Mouse (Mus musculus) liver, embryonic 14.5 days (tissue): ENCODE measurements around the gene Rbm34. TPM values are rescaled to one million over a fixed set of nuclear protein-coding genes. Genes with fewer than 3 reads are reported as not detected.

Experiments used
- ATAC-seq: fragments of 200-750 bp; cut with Nextera tagmentation; 2 replicates; pipeline ENCODE4 v1.8.0; 2017; ENCODE audit warnings: moderate number of reproducible peaks, mild to moderate bottlenecking, moderate library complexity; ENCODE audit not compliant: insufficient read depth
- DNase-seq, 3 experiments: peaks; one replicate each; pipeline ENCODE4 v3.0.0-alpha.2; 2012 to 2013; ENCODE audit warnings: low read depth in 3 of 3, low spot score in 3 of 3
- H3K27ac ChIP-seq: fragments of 300-500 bp; sonication (generic); 2 replicates; pipeline ENCODE4 v1.5.1; 2014; ENCODE audit warnings: moderate library complexity, mild to moderate bottlenecking, control low read depth, inconsistent platforms
- H3K27me3 ChIP-seq: fragments of 300-500 bp; sonication (generic); 2 replicates; pipeline ENCODE4 v1.6.1; 2014; ENCODE audit warnings: mild to moderate bottlenecking, low read length, moderate library complexity; ENCODE audit not compliant: control insufficient read depth, insufficient read depth
- H3K36me3 ChIP-seq: fragments of 300-500 bp; sonication (generic); replicated peaks from 2 replicates; pipeline ENCODE4 v1.6.1; 2014; ENCODE audit warnings: low read depth; ENCODE audit not compliant: control insufficient read depth, insufficient read depth
- H3K4me1 ChIP-seq, 2 experiments: fragments of 200-500 bp in 1 of 2; fragments of 300-500 bp in 1 of 2; sonication (generic) in 1 of 2; replicated peaks; 2 replicates each; pipeline ENCODE4 v1.6.1; 2012 to 2014; ENCODE audit warnings: antibody characterized with exemption in 1 of 2, inconsistent platforms in 1 of 2, low read length in 1 of 2; ENCODE audit not compliant: control insufficient read depth in 2 of 2, insufficient read depth in 2 of 2
- H3K4me2 ChIP-seq: fragments of 300-500 bp; sonication (generic); 2 replicates; pipeline ENCODE4 v1.6.1; 2014; ENCODE audit warnings: low read depth, mild to moderate bottlenecking, control low read depth, moderate library complexity
- H3K4me3 ChIP-seq, 2 experiments: fragments of 200-500 bp in 1 of 2; fragments of 300-500 bp in 1 of 2; sonication (generic) in 1 of 2; 2 replicates each; pipeline ENCODE4 v1.5.1; 2012 to 2014; ENCODE audit warnings: low read depth in 2 of 2, low read length in 2 of 2, mild to moderate bottlenecking in 2 of 2, control low read depth in 1 of 2, inconsistent platforms in 1 of 2, moderate library complexity in 1 of 2; ENCODE audit not compliant: insufficient read depth in 1 of 2
- H3K9ac ChIP-seq: fragments of 300-500 bp; sonication (generic); replicated peaks from 2 replicates; pipeline ENCODE4 v1.6.1; 2014; ENCODE audit warnings: mild to moderate bottlenecking, control low read depth, moderate library complexity
- H3K9me3 ChIP-seq: fragments of 300-500 bp; sonication (generic); 2 replicates; pipeline ENCODE4 v1.6.1; 2016; ENCODE audit warnings: low read length, mixed read lengths; ENCODE audit not compliant: control insufficient read depth
- CTCF ChIP-seq: IDR thresholded peaks from 2 replicates; pipeline ENCODE4 v1.5.1; 2016; ENCODE audit warnings: antibody characterized with exemption, low read depth, control low read depth
- EP300 ChIP-seq: IDR thresholded peaks from 2 replicates; pipeline ENCODE4 v1.6.1; 2016; ENCODE audit warnings: antibody characterized with exemption, low read depth
- WGBS: fragments of 180-500 bp; shearing (Covaris S2); extraction: QIAGEN DNeasy Blood & Tissue Kit; methylation state at CpG from one replicate; pipeline ENCODE4 v1.1.7; 2014; ENCODE audit not compliant: insufficient replicate concordance; 5-methylcytosine and 5-hydroxymethylcytosine counted together
- polyA plus RNA-seq, 2 experiments: library from polyadenylated mRNA; depleted of rRNA in 1 of 2; stranded (reverse) in 1 of 2; unstranded in 1 of 2; fragments of >200 nt; fragmentation: Nextera tagmentation in 1 of 2; extraction: Ambion mirVana in 1 of 2; gene quantifications; 2 replicates each; pipeline versions ENCODE4 v1.2.1 to v1.2.3; 2012 to 2014

Rbm34 gene
- polyA plus RNA-seq (2012; rRNA removed): 2.1 and 5.2 TPM in 2 replicates
- 9.6 and 11.2 TPM in 2 replicates for polyA plus RNA-seq (2014; fragmentation: Nextera tagmentation; extraction: Ambion mirVana)

DNA sequence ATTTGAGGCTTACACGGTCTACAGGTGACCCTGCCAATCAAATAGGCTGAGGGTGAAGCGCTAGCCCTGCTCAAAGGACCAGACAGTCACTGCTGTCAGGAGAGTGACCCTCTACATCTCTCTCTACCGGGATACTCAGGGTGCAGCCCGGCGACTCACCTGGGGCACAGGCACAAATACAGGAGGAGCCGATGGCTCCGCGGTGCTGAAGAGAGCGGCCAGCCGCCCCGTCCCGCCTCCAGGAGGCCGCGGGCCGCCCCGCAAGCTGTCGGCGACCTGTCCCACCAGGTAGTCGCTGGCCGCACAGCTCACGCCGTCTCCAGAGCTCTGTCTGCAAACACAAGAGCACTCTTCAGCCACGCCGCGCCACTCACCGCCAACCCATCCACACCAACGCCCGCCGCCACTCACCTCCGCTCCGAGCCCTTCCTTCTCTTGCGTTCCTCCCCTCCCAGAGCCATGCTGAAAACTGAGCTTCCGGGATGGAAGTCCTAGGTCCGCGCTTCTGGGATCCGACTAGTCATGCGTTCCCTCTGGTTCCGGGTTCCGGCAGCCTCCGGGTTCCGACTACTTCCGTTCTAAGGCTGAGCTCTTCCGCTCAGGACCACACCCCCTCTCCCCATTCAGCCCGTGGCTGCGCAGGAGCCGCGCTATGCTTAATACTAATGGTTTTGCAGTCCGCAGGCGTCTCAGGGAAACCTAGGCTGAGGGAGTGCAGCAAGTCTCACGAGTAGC is at the start of gene Rbm34:
Gene Rbm34 (minus strand): TSS at position 493 of the 735 bp plus-strand sequence.
- Histone ChIP-seq H3K9ac (peak within 1 kb of the TSS; percentile 66), H3K27ac (no peak within 1 kb of the TSS), H3K36me3 (peaks cover 3% of the 10 kb centered on the region; the same call in 1 of the 2 replicates), H3K4me2 (peak within 1 kb of the TSS; percentile 67), H3K9me3 (no peaks in the 10 kb centered on the region), H3K27me3 (no peaks in the 10 kb centered on the region), H3K4me3 (peak within 1 kb of the TSS; percentile 68 to 94), H3K4me1 (peaks cover 3 to 20% of the 10 kb centered on the region in 2 experiments)
- DNase-seq (peak; percentile 89 to 93 (median 91)), ATAC-seq (peak; percentile 97)
- WGBS: under 1% methylated on average over 50 of the region's 50 CpGs
- TF ChIP-seq EP300 (peak; percentile 42; the same call in 1 of the 2 replicates), CTCF (no peak)

DNA sequence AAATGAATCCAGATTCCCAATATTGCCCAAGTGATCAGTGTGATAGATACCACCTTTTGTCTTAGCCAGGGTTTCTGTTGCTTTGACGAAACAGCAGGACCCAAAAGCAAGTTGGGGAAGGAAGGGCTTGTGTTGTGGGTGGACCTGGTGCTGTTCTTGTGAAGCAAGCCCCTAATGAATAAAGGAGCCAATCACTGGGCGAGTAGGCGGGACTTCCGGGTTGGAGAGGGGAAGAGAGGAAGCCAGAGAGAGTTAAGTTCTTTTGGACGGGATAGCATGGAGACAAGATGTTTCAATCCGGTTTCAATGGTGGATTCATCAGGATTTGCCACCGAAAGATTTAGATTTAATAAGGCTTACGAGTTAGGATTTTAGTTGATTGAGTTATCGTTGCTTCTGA is 40.8 kb upstream of the Rbm34 start:
- TF ChIP-seq EP300 (no peak), CTCF (no peak)
- DNase-seq (no peak), ATAC-seq (no peak)
- no peak overlapping the region for H3K4me2 ChIP-seq
- no peaks in the 10 kb centered on the region for H3K36me3 ChIP-seq
- H3K9me3 ChIP-seq: no peaks in the 10 kb centered on the region
- H3K9ac ChIP-seq: no peak overlapping the region
- WGBS: 43% methylated on average over 9 of the region's 9 CpGs
- no peaks in the 10 kb centered on the region for H3K27me3 ChIP-seq
- H3K4me3 ChIP-seq: no peak overlapping the region
- no peaks in the 10 kb centered on the region for H3K4me1 ChIP-seq
- H3K27ac ChIP-seq: no peak overlapping the region

- H3K9ac ChIP-seq: no peak overlapping the region
- no peak overlapping the region for H3K4me3 ChIP-seq
- ATAC-seq: no peak
- WGBS: 61% methylated on average over 1 of the region's 1 CpGs
- TF ChIP-seq CTCF (no peak), EP300 (no peak)
- H3K27ac ChIP-seq: no peak overlapping the region
- no peaks in the 10 kb centered on the region for H3K9me3 ChIP-seq
- H3K4me1 ChIP-seq: no peaks in the 10 kb centered on the region
- H3K36me3 ChIP-seq: no peaks in the 10 kb centered on the region
- DNase-seq: no peak
- H3K4me2 ChIP-seq: no peak overlapping the region
- H3K27me3 ChIP-seq: no peaks in the 10 kb centered on the region
Observed at GRCm38 (mm10) chr8:126994506-126994905, 23.6 kb upstream of the Rbm34 start.

DNA sequence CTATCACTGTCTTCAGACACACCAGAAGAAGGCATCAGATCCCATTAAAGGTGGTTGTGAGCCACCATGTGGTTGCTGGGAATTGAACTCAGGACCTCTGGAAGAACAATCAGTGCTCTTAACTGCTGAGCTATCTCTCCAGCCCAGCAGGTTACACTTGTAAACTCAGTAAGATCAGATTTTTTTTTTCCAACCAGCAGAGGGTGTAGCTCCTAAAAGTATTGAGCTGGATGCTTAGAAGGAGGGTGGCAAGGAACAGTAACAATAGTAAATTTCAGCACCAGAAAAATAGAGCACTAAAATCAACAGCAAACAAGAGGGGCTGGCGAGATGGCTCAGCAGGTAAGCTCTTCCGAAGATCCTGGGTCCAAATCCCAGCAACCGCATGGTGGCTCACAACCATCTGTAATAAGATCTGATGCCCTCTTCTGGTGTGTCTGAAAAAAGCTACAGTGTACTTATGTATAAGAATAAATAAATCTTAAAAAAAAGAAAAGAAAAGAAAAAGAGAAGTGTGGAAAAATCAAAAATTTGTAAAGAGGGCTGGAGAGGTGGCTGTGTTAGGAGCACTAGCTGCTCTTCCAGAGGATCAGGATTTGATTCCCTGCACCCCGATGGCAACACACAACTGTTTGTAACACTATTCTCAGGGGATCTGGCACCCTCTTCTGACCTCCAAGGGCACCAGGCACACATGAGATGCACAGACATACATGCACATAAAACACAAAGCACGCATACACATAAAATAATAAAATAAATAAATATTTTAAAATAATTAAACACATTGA is 18.7 kb upstream of the Rbm34 start:
- Histone ChIP-seq H3K27me3 (no peaks in the 10 kb centered on the region), H3K9me3 (no peaks in the 10 kb centered on the region), H3K4me3 (no peak overlapping the region), H3K4me1 (no peaks in the 10 kb centered on the region), H3K36me3 (no peaks in the 10 kb centered on the region), H3K27ac (no peak overlapping the region), H3K4me2 (no peak overlapping the region), H3K9ac (no peak overlapping the region)
- TF ChIP-seq EP300 (no peak), CTCF (no peak)
- no peak for ATAC-seq
- WGBS: 58% methylated on average over 5 of the region's 5 CpGs
- DNase-seq: no peak
